Mouse (Mus musculus) cortical plate, adult 2 months (tissue): Measurements from ENCODE around the gene Gm10277.
A peak's percentile ranks its signal among the peaks of the same experiment; 100 is the strongest.

Source experiments
- CTCF ChIP-seq: fragments of 200-500 bp; IDR thresholded peaks from 2 replicates; pipeline ENCODE4 v1.5.1; 2011; ENCODE audit warnings: mild to moderate bottlenecking, control low read depth, low read length; ENCODE audit not compliant: insufficient read depth; ENCODE audit errors: extremely low read depth
- POLR2A ChIP-seq: fragments of 200-500 bp; IDR thresholded peaks from 2 replicates; pipeline ENCODE4 v1.6.1; 2011; ENCODE audit warnings: mild to moderate bottlenecking, low read length, control low read depth; ENCODE audit not compliant: insufficient read depth; ENCODE audit errors: extremely low read depth

DNA sequence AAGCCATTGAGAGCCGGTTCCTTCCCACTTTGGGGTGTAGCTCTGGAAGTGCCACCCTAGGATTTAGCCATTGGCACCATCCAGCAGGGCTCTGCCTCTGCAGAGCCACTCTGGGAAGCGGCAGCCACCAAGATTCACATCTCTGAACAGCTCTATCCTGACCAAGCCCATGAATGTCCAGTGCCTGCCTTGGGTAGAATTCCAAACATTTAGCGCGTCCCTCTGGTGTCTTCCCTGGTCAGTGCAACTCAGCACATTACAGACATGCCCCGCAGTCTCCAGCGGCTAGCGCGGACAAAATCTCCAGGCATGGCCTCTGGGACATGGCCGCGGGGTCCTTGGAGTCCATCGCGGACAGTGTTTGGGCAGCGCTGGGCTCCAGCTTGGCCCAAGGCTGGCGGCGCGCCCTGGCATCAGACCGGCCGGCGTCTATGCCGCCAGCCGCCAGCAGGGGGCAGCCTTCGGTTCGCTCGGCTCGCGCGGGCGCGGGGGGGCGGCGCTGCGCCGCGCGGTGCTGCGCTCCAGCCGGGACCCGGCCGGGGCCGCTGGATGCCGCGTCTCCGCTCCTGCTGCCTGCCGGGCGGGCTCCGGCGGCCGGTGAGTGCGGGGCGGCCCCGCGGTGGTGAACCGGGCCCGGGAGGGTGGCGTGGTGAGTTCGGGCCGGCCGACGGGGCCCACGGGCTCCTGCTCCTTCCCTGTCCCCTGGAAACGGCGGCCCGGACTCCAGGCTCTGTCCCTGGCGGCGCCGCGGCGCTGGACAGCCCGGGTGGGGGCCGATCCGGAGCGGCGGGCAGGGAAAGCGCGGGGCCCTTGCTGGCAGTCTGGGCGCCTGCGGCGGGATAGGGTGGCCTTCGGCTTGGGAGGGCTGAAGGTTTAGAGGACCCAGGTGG is 24.5 kb downstream of the Gm10277 start, which contains the start of gene Myo18a:
- TF ChIP-seq CTCF (0 out of 2 replicates have a peak, but pooled peaks have one; percentile 15), POLR2A (no peak)
